Mouse (Mus musculus): ENCODE results near the gene Henmt1.

GRCm38 (mm10) chr3:108977340-108978030 lies 37.8 kb downstream of the Henmt1 start:
- TF ChIP-seq CTCF (IDR thresholded peaks at IDR 0.05; ENCODE audit: low read depth, low read length) = no peak
- no peak for TF ChIP-seq TAL1 (conservative IDR thresholded peaks at IDR 0.05; ENCODE audit: low read depth, low read length)
- TF ChIP-seq GATA1 (IDR thresholded peaks at IDR 0.05; ENCODE audit: borderline replicate concordance, low read length) = no peak
- TF ChIP-seq POLR2AphosphoS5 (IDR thresholded peaks at IDR 0.05; ENCODE audit: insufficient replicate concordance, low read depth, low read length) = no peak
